ENCODE assay signal across 35 mouse cellular contexts in genomic region chr6:14915066-14915465, GRCm38 (mm10).
"Had no signal": no experiment of that assay in that cellular context is flagged by ENCODE, and none has a peak within 500 bp of the region (broad histone marks: within the 10 kb centered on the region; RNA-seq: fewer than 3 reads in every experiment).

No protein-coding gene starts in this region.

- H3K9ac ChIP-seq: heart, embryonic 12.5 days; heart, embryonic 13.5 days; heart, embryonic 15.5 days; hindbrain, embryonic 12.5 days; hindbrain, embryonic 13.5 days; hindbrain, embryonic 14.5 days; hindbrain, embryonic 15.5 days; intestine, embryonic 15.5 days; kidney, embryonic 15.5 days had no signal

- H3K4me1 ChIP-seq: heart, embryonic 10.5 days; heart, embryonic 12.5 days; heart, embryonic 13.5 days; heart, embryonic 15.5 days; hindbrain, embryonic 10.5 days; hindbrain, embryonic 12.5 days; hindbrain, embryonic 13.5 days; hindbrain, embryonic 15.5 days; intestine, embryonic 15.5 days; kidney, embryonic 15.5 days had no signal

- H3K4me3 ChIP-seq: heart, embryonic 10.5 days; heart, embryonic 12.5 days; heart, embryonic 13.5 days; heart, embryonic 15.5 days; hindbrain, embryonic 10.5 days; hindbrain, embryonic 12.5 days; hindbrain, embryonic 13.5 days; hindbrain, embryonic 15.5 days; intestine, embryonic 15.5 days; kidney, embryonic 15.5 days; layer of hippocampus, adult 2 months had no signal

- DNase-seq: heart, postnatal 10 days; heart, postnatal 14 days; heart, postnatal 36 days; heart, postnatal 4 days; kidney, adult 11 months; kidney, adult 18-20 months; kidney, adult 2 months; kidney, adult 8-10 months; kidney, adult 9 months; kidney, postnatal 10 days; kidney, postnatal 14 days; kidney, postnatal 25 days; kidney, postnatal 36 days; kidney, postnatal 4 days; layer of hippocampus, adult 9-11 months; layer of hippocampus, postnatal 36 days had no signal

- H3K27me3 ChIP-seq: heart, embryonic 12.5 days; heart, embryonic 13.5 days; heart, embryonic 15.5 days; hindbrain, embryonic 12.5 days; hindbrain, embryonic 13.5 days; hindbrain, embryonic 15.5 days; intestine, embryonic 15.5 days; kidney, embryonic 15.5 days had no signal

- H3K4me2 ChIP-seq: heart, embryonic 11.5 days; heart, embryonic 12.5 days; heart, embryonic 13.5 days; heart, embryonic 15.5 days; hindbrain, embryonic 12.5 days; hindbrain, embryonic 13.5 days; hindbrain, embryonic 14.5 days; hindbrain, embryonic 15.5 days; intestine, embryonic 15.5 days; kidney, embryonic 15.5 days had no signal

- ATAC-seq: hindbrain, embryonic 16.5 days; hindbrain, postnatal 0 days; inflammation-experienced regulatory T-cells, adult 6 months; intestine, embryonic 15.5 days; intestine, embryonic 16.5 days; intestine, postnatal 0 days had no signal

- H3K27ac ChIP-seq: heart, embryonic 10.5 days; heart, embryonic 13.5 days; heart, embryonic 15.5 days; hindbrain, embryonic 10.5 days; hindbrain, embryonic 12.5 days; hindbrain, embryonic 13.5 days; hindbrain, embryonic 14.5 days; hindbrain, embryonic 15.5 days; hindbrain, postnatal 0 days; intestine, embryonic 15.5 days; kidney, embryonic 15.5 days; kidney, postnatal 0 days; layer of hippocampus, adult 2 months had no signal

- H3K9me3 ChIP-seq: heart, embryonic 10.5 days; heart, embryonic 12.5 days; heart, embryonic 13.5 days; heart, embryonic 15.5 days; hindbrain, embryonic 10.5 days; hindbrain, embryonic 12.5 days; hindbrain, embryonic 13.5 days; hindbrain, embryonic 15.5 days; intestine, embryonic 15.5 days; kidney, embryonic 15.5 days had no signal

- H3K36me3 ChIP-seq: heart, embryonic 10.5 days; heart, embryonic 12.5 days; heart, embryonic 13.5 days; heart, embryonic 15.5 days; hindbrain, embryonic 10.5 days; hindbrain, embryonic 12.5 days; hindbrain, embryonic 13.5 days; hindbrain, embryonic 15.5 days; intestine, embryonic 15.5 days; kidney, embryonic 15.5 days had no signal
